Mouse (Mus musculus) embryonic facial prominence, embryonic 14.5 days (tissue): ENCODE results near the gene Gm17660. TPM values are rescaled to one million over a fixed set of nuclear protein-coding genes. Genes with fewer than 3 reads are reported as not detected.

Source experiments
- ATAC-seq: fragments of 200-750 bp; cut with Nextera tagmentation; 2 replicates; pipeline ENCODE4 v1.8.0; 2017; ENCODE audit warnings: low read depth, moderate number of reproducible peaks, moderate TSS enrichment
- DNase-seq: peaks from one replicate; pipeline ENCODE4 v3.0.0-alpha.2; 2015; ENCODE audit warnings: low spot score
- H3K27ac ChIP-seq: fragments of 300-500 bp; sonication (generic); replicated peaks from 2 replicates; pipeline ENCODE4 v1.5.1; 2014; ENCODE audit warnings: low read depth, mild to moderate bottlenecking, low read length, moderate library complexity
- H3K27me3 ChIP-seq: fragments of 300-500 bp; sonication (generic); replicated peaks from 2 replicates; pipeline ENCODE4 v1.6.1; 2014; ENCODE audit warnings: low read length; ENCODE audit not compliant: control insufficient read depth, insufficient read depth
- H3K36me3 ChIP-seq: fragments of 300-500 bp; sonication (generic); 2 replicates; pipeline ENCODE4 v1.6.1; 2014; ENCODE audit warnings: low read length, mixed read lengths; ENCODE audit not compliant: control insufficient read depth, insufficient read depth
- H3K4me1 ChIP-seq: fragments of 300-500 bp; sonication (generic); 2 replicates; pipeline ENCODE4 v1.6.1; 2014; ENCODE audit warnings: antibody characterized with exemption, low read length; ENCODE audit not compliant: control insufficient read depth, insufficient read depth
- H3K4me2 ChIP-seq: fragments of 300-500 bp; sonication (generic); 2 replicates; pipeline ENCODE4 v1.6.1; 2014; ENCODE audit warnings: low read depth, mild to moderate bottlenecking, low read length, moderate library complexity, mixed read lengths
- H3K4me3 ChIP-seq: fragments of 300-500 bp; sonication (generic); 2 replicates; pipeline ENCODE4 v1.5.1; 2014; ENCODE audit warnings: low read depth, mild to moderate bottlenecking, low read length
- H3K9ac ChIP-seq: fragments of 300-500 bp; sonication (generic); 2 replicates; pipeline ENCODE4 v1.6.1; 2014; ENCODE audit warnings: low read depth, mild to moderate bottlenecking, low read length, moderate library complexity, mixed read lengths
- H3K9me3 ChIP-seq: fragments of 300-500 bp; sonication (generic); 2 replicates; pipeline ENCODE4 v1.6.1; 2016; ENCODE audit warnings: low read length; ENCODE audit not compliant: control insufficient read depth
- WGBS: fragments of 180-500 bp; shearing (Covaris S2); extraction: QIAGEN DNeasy Blood & Tissue Kit; methylation state at CpG from one replicate; pipeline ENCODE4 v1.1.7; 2014; 5-methylcytosine and 5-hydroxymethylcytosine counted together
- polyA plus RNA-seq: library from polyadenylated mRNA; unstranded; fragments of >200 nt; fragmentation: Nextera tagmentation; extraction: Ambion mirVana; gene quantifications from 2 replicates; pipeline ENCODE4 v1.2.1, GENCODE M21; 2014

Gene Gm17660
- polyA plus RNA-seq, 1 experiment from 2014 or later = 0.47 TPM

- 39% methylated on average over 9 of the region's 9 CpGs for WGBS
- Histone ChIP-seq H3K27me3 (no peaks in the 10 kb centered on the region), H3K9ac (no peak overlapping the region), H3K4me3 (no peak overlapping the region), H3K27ac (peak overlapping the region; percentile 70; the same call in 1 of the 2 replicates), H3K9me3 (no peaks in the 10 kb centered on the region), H3K4me1 (peaks cover 51% of the 10 kb centered on the region), H3K36me3 (no peaks in the 10 kb centered on the region), H3K4me2 (peak overlapping the region; percentile 19)
- ATAC-seq (no peak; the same call in 1 of the 2 replicates), DNase-seq (peak; percentile 54)
These were observed 32.9 kb upstream of the Gm17660 start for GRCm38 (mm10) chr5:104110171-104110920.

- peak overlapping the region; percentile 47; the same call in 1 of the 2 replicates for H3K9ac ChIP-seq
- H3K4me1 ChIP-seq = peaks cover 45% of the 10 kb centered on the region
- no peaks in the 10 kb centered on the region for H3K9me3 ChIP-seq
- H3K4me2 ChIP-seq = peak overlapping the region; percentile 48
- ATAC-seq (no peak; the same call in 1 of the 2 replicates), DNase-seq (no peak)
- peak overlapping the region; percentile 26; the same call in 1 of the 2 replicates for H3K4me3 ChIP-seq
- H3K36me3 ChIP-seq = no peaks in the 10 kb centered on the region
- WGBS = 32% methylated on average over 3 of the region's 3 CpGs
- peak overlapping the region; percentile 70; the same call in 1 of the 2 replicates for H3K27ac ChIP-seq
- no peaks in the 10 kb centered on the region for H3K27me3 ChIP-seq
These were observed 32.1 kb upstream of the Gm17660 start for GRCm38 (mm10) chr5:104109516-104109915.

- WGBS = 4% methylated on average over 18 of the region's 18 CpGs
- H3K36me3 ChIP-seq = no peaks in the 10 kb centered on the region
- no peaks in the 10 kb centered on the region for H3K27me3 ChIP-seq
- H3K9ac ChIP-seq = peak overlapping the region; percentile 47
- H3K27ac ChIP-seq = peak overlapping the region; percentile 70; the same call in 1 of the 2 replicates
- H3K4me1 ChIP-seq = peaks cover 45% of the 10 kb centered on the region
- H3K4me3 ChIP-seq = peak overlapping the region; percentile 26
- H3K4me2 ChIP-seq = peak overlapping the region; percentile 48
- no peaks in the 10 kb centered on the region for H3K9me3 ChIP-seq
- DNase-seq = peak; percentile 78
- ATAC-seq = peak; percentile 54
These were observed 31.5 kb upstream of the Gm17660 start for GRCm38 (mm10) chr5:104108879-104109369.

GRCm38 (mm10) chr5:104108127-104108875, 30.9 kb upstream of the Gm17660 start:
- Histone ChIP-seq H3K27me3 (no peaks in the 10 kb centered on the region), H3K9me3 (no peaks in the 10 kb centered on the region)

DNA sequence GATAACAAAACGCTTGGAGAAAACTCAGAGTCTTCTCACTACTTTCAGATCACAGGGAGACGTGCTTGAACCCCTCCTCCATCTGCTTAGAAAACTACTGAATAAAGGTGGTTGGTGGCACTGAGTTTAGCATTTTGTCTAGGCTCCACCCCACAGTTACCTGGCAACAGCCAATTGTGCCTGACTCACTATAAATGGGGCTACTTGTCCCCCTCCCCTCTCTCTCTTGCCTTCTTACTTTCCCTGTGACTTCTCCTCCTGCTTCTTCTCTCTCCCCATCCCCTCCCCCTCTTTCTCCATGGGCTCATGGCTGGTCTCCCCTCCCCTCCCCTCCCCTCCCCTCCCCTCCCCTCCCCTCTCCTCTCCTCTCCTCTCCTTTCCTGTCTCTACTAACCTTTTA, 26.7 kb upstream of the Gm17660 start:
- H3K4me1 ChIP-seq = peaks cover 18% of the 10 kb centered on the region
- no peaks in the 10 kb centered on the region for H3K27me3 ChIP-seq
- H3K36me3 ChIP-seq = no peaks in the 10 kb centered on the region
- no peaks in the 10 kb centered on the region for H3K9me3 ChIP-seq
- H3K9ac ChIP-seq = no peak overlapping the region
- no peak for ATAC-seq
- 79% methylated on average over 2 of the region's 2 CpGs for WGBS
- no peak overlapping the region for H3K4me2 ChIP-seq
- no peak overlapping the region for H3K27ac ChIP-seq
- DNase-seq = no peak
- no peak overlapping the region for H3K4me3 ChIP-seq

More at GRCm38 (mm10) chr5:104108127-104108875, 30.9 kb upstream of the Gm17660 start:
- WGBS = 33% methylated on average over 11 of the region's 11 CpGs
- DNase-seq (peak; percentile 60), ATAC-seq (peak; percentile 45; the same call in 1 of the 2 replicates)
- H3K9ac ChIP-seq = no peak overlapping the region
- no peaks in the 10 kb centered on the region for H3K36me3 ChIP-seq
- H3K4me2 ChIP-seq = peak overlapping the region; percentile 48
- peak overlapping the region; percentile 26 for H3K4me3 ChIP-seq
- H3K27ac ChIP-seq = peak overlapping the region; percentile 70
- H3K4me1 ChIP-seq = peaks cover 39% of the 10 kb centered on the region

DNA sequence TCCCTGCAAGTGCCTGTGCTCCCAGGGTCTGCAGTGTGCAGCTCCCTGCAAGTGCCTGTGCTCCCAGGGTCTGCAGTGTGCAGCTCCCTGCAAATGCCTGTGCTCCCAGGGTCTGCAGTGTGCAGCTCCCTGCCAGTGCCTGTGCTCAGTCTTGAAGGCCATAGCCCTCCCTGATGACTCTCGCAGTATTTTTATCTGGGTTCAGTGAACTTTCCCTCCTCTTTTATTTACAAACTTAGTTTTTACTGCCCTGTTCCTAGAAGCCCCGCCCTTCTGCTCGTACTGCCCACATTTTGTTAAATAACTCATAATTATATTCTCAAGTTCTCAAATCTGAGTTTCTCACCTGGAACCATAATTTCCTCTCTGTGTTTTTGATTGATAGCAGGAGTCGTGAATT, 25.8 kb upstream of the Gm17660 start:
- Histone ChIP-seq H3K4me3 (no peak overlapping the region), H3K9ac (no peak overlapping the region), H3K4me2 (no peak overlapping the region), H3K36me3 (no peaks in the 10 kb centered on the region), H3K27me3 (no peaks in the 10 kb centered on the region), H3K4me1 (peaks cover 8% of the 10 kb centered on the region; the same call in 1 of the 2 replicates), H3K9me3 (no peaks in the 10 kb centered on the region), H3K27ac (no peak overlapping the region)
- ATAC-seq (no peak), DNase-seq (no peak)
- 62% methylated on average over 4 of the region's 4 CpGs for WGBS

GRCm38 (mm10) chr5:104101678-104102531, 24.5 kb upstream of the Gm17660 start:
- Histone ChIP-seq H3K4me1 (peaks cover 4% of the 10 kb centered on the region; the same call in 1 of the 2 replicates), H3K27ac (no peak overlapping the region), H3K4me3 (no peak overlapping the region), H3K9ac (no peak overlapping the region), H3K9me3 (no peaks in the 10 kb centered on the region), H3K36me3 (no peaks in the 10 kb centered on the region), H3K4me2 (no peak overlapping the region), H3K27me3 (no peaks in the 10 kb centered on the region)
- 20% methylated on average over 10 of the region's 10 CpGs for WGBS
- no peak for DNase-seq
- no peak for ATAC-seq
